Mouse (Mus musculus) intestine, embryonic 14.5 days (tissue): Measurements from ENCODE around the gene Gm20696. TPM values are rescaled to one million over a fixed set of nuclear protein-coding genes. Genes with fewer than 3 reads are reported as not detected.

Source experiments
- ATAC-seq: fragments of 200-750 bp; cut with Nextera tagmentation; replicated peaks from 2 replicates; pipeline ENCODE4 v1.8.0; 2017; ENCODE audit warnings: low read depth, moderate number of reproducible peaks, moderate TSS enrichment, moderate library complexity; ENCODE audit not compliant: low FRiP score, low TSS enrichment
- DNase-seq: peaks from one replicate; pipeline ENCODE4 v3.0.0-alpha.2; 2018; ENCODE audit warnings: low spot score
- H3K27ac ChIP-seq: fragments of 300-500 bp; sonication (generic); 2 replicates; pipeline ENCODE4 v1.5.1; 2014; ENCODE audit warnings: low read depth, mild to moderate bottlenecking, control low read depth
- H3K27me3 ChIP-seq: fragments of 300-500 bp; sonication (generic); replicated peaks from 2 replicates; pipeline ENCODE4 v1.6.1; 2014; ENCODE audit warnings: low read length, control low read depth; ENCODE audit not compliant: control insufficient read depth, insufficient read depth
- H3K36me3 ChIP-seq: fragments of 300-500 bp; sonication (generic); 2 replicates; pipeline ENCODE4 v1.6.1; 2014; ENCODE audit warnings: low read length, control low read depth; ENCODE audit not compliant: control insufficient read depth, insufficient read depth
- H3K4me1 ChIP-seq: fragments of 300-500 bp; sonication (generic); replicated peaks from 2 replicates; pipeline ENCODE4 v1.6.1; 2014; ENCODE audit warnings: low read length, control low read depth, mixed read lengths; ENCODE audit not compliant: control insufficient read depth, insufficient read depth
- H3K4me2 ChIP-seq: fragments of 300-500 bp; sonication (generic); 2 replicates; pipeline ENCODE4 v1.6.1; 2014; ENCODE audit warnings: low read length
- H3K4me3 ChIP-seq: fragments of 300-500 bp; sonication (generic); 2 replicates; pipeline ENCODE4 v1.5.1; 2014; ENCODE audit warnings: low read depth, low read length, control low read depth, mixed read lengths
- H3K9ac ChIP-seq: fragments of 300-500 bp; sonication (generic); 2 replicates; pipeline ENCODE4 v1.6.1; 2014; ENCODE audit warnings: mild to moderate bottlenecking, low read length
- H3K9me3 ChIP-seq: fragments of 300-500 bp; sonication (generic); 2 replicates; pipeline ENCODE4 v1.6.1; 2016; ENCODE audit warnings: low read length, control low read depth; ENCODE audit not compliant: control insufficient read depth
- WGBS: fragments of 180-500 bp; shearing (Covaris S2); extraction: QIAGEN DNeasy Blood & Tissue Kit; methylation state at CpG from one replicate; pipeline ENCODE4 v1.1.7; 2014; 5-methylcytosine and 5-hydroxymethylcytosine counted together
- polyA plus RNA-seq: library from polyadenylated mRNA; unstranded; fragments of >200 nt; fragmentation: Nextera tagmentation; extraction: Ambion mirVana; gene quantifications from 2 replicates; pipeline ENCODE4 v1.2.1, GENCODE M21; 2014

Gene Gm20696
- polyA plus RNA-seq, 1 experiment from 2014 or later, result 6.9 TPM

DNA sequence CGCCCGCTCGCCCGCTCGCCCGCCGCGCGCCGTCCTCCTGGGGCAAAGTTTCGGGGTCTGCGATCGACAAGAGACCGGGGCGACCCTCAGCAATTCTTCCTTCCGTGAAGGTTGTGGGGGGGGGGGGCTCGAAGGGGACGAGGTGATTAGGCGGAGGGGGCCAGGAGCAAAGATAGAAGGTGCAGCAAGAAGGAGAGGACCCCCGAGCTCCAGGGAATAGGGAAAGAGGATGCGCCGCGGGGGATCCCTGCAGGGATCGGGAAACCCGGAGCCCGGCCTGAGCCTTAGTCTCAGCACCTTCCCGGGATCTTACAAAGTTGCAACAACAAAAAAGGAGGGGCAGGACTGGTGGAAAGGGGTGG is 145.9 kb downstream of the Gm20696 start:
- Histone ChIP-seq H3K4me3 (peak overlapping the region; percentile 88), H3K27ac (peak overlapping the region; percentile 100), H3K9ac (peak overlapping the region; percentile 95), H3K9me3 (no peaks in the 10 kb centered on the region), H3K36me3 (no peaks in the 10 kb centered on the region), H3K27me3 (no peaks in the 10 kb centered on the region), H3K4me1 (peaks cover 23% of the 10 kb centered on the region), H3K4me2 (peak overlapping the region; percentile 71)
- ATAC-seq, result no peak; the same call in 1 of the 2 replicates
- under 1% methylated on average over 27 of the region's 27 CpGs for WGBS
- DNase-seq, result no peak

DNA sequence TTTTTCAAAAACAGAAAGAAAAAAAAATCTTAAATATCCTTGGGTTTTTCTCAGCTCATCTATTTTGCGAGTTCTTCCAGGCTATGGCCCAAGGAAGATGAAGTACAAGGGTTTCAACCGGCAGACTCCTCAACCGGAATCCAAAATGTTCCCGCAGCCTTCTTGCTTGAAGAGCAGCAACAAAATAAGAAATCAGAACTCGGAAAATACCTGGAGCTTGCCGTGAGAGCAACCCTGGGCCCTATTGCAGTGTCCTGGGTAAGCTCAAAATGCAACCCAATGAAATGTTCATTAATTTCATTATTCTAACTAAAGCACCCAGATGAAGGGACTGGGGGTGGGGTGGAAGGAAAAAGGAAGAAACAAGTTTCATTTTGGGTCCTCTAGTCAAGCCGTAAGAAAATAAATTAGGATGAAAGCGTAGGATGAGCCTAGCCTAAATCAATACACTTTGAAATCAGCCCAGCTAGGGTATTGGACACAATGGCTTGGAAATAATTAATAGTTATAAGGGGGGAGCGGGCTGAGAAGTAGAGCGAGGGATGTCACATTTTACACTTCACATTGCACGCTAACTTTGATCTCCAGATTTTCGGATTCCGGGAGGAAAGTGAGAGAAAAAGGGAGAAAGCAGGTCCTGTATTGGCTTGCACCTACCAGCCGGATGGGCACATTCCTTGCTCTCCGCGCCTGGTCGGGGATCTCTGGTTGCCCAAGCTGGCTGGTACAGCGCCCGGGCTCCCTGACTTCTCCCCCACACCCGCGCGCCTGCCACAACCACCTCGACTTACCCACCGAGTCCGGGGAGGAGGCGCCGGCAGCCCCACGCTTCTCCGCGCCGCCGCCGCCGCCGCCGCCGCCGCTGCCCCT is 146.6 kb downstream of the Gm20696 start:
- DNase-seq, result peak; percentile 73
- ATAC-seq, result no peak; the same call in 1 of the 2 replicates
- no peaks in the 10 kb centered on the region for H3K36me3 ChIP-seq
- H3K9ac ChIP-seq, result peak overlapping the region; percentile 95
- H3K4me3 ChIP-seq, result peak overlapping the region; percentile 88
- H3K4me1 ChIP-seq, result peaks cover 21% of the 10 kb centered on the region
- no peaks in the 10 kb centered on the region for H3K9me3 ChIP-seq
- H3K4me2 ChIP-seq, result peak overlapping the region; percentile 71
- 3% methylated on average over 33 of the region's 38 CpGs for WGBS
- no peaks in the 10 kb centered on the region for H3K27me3 ChIP-seq
- peak overlapping the region; percentile 100 for H3K27ac ChIP-seq

DNA sequence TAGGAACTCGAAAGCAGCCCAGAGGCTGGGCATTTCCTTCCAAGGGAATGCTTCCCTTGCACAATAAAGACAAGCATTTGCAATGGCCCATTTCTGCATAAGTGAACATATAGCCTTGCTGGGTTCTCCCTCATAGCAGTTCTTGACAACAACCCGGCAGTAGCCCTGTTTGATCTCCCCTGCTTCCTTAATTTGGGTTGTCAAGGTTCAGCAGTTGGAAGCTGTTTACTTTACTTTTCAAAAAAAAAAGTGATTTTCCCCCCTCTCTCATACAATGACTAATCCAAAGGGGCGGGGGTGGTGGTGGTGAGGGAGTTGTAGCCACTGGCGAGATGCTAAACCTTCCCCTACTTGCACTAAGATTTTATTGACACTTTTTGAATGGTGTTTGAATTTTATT is 147.5 kb downstream of the Gm20696 start:
- Histone ChIP-seq H3K9me3 (no peaks in the 10 kb centered on the region), H3K4me3 (peak overlapping the region; percentile 88), H3K4me1 (peaks cover 16% of the 10 kb centered on the region), H3K9ac (peak overlapping the region; percentile 95), H3K4me2 (peak overlapping the region; percentile 71), H3K36me3 (no peaks in the 10 kb centered on the region), H3K27me3 (no peaks in the 10 kb centered on the region), H3K27ac (peak overlapping the region; percentile 100; the same call in 1 of the 2 replicates)
- DNase-seq (peak; percentile 63), ATAC-seq (no peak)
- 24% methylated on average over 4 of the region's 4 CpGs for WGBS

DNA sequence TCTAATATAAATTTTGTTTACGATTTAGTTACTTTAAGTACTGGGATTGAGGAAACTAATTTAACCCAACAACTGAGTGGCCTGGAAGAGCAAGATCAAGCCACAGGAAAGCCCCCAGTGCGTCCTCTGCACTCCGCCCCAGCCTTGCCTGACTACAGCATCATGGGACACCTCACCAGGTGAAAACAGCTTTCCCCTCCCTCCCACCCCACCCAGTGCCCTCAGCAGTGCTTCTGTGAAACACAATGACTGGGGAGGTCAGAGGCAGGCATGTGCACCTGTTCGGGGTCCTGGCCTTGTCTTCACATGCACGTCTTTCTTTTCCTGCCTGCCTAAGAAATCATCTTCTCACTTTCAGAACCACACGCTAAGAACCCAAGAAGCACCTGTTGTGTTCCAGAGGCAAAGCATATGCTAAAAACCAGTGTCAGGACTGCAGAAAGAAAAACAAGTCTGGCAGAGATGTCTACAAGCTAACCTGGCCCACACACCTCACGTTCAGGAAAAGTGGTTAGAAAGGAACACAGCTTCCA is 150.9 kb downstream of the Gm20696 start:
- no peak overlapping the region for H3K9ac ChIP-seq
- no peaks in the 10 kb centered on the region for H3K36me3 ChIP-seq
- no peak for ATAC-seq
- no peak overlapping the region for H3K4me2 ChIP-seq
- DNase-seq, result no peak
- no peak overlapping the region for H3K27ac ChIP-seq
- H3K4me1 ChIP-seq, result peaks cover 37% of the 10 kb centered on the region
- no peak overlapping the region for H3K4me3 ChIP-seq
- 84% methylated on average over 7 of the region's 7 CpGs for WGBS
- H3K9me3 ChIP-seq, result no peaks in the 10 kb centered on the region
- no peaks in the 10 kb centered on the region for H3K27me3 ChIP-seq

DNA sequence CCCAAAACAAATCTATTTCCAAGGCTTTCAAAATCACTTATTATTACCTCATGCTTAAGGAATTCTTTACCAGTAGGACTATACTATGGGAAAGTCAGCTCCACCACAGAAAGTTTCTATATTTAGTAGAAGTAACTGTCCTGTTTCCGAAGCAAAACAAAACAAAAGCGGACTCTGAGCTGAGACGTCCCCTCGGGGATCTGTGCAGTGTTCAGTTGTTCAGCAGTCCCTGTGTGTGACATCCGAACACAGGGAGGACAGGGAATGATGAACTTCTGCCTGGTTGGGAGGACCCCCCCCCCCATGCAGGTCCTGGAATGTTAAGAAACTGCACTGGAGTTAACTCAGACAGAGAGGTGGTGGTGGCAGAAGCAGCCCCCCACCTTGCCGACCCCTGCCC is 154.7 kb downstream of the Gm20696 start:
- H3K4me2 ChIP-seq, result peak overlapping the region; percentile 42
- ATAC-seq (0 out of 2 replicates have a peak, but pooled peaks have one; percentile 55), DNase-seq (peak; percentile 63)
- peaks cover 33% of the 10 kb centered on the region for H3K4me1 ChIP-seq
- no peaks in the 10 kb centered on the region for H3K27me3 ChIP-seq
- 27% methylated on average over 6 of the region's 6 CpGs for WGBS
- H3K9me3 ChIP-seq, result no peaks in the 10 kb centered on the region
- peak overlapping the region; percentile 61 for H3K27ac ChIP-seq
- 0 out of 2 replicates have a peak, but pooled peaks cover 4% of the 10 kb centered on the region for H3K36me3 ChIP-seq
- H3K9ac ChIP-seq, result no peak overlapping the region
- H3K4me3 ChIP-seq, result 0 out of 2 replicates have a peak overlapping the region, but pooled peaks have one; percentile 3

DNA sequence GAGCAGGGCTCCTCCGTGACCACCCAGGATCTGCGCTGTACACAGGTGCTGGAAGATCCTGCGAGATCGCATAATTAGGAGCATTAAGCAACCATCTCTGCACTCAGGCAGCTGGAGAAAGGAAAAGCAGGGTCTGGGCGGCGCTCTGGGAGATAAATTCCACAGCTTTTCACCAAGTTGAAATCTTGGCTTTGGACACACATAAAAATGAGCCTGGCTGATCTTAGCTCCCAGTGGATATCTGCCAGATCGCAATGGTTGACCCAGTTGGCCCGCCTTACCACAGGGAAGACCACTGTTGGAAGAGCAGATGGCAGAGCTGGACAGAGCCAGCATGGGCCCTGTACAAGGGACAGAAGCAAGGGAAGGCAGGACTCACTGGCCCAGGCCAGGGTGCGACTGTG is 157.4 kb downstream of the Gm20696 start:
- 78% methylated on average over 9 of the region's 9 CpGs for WGBS
- no peaks in the 10 kb centered on the region for H3K27me3 ChIP-seq
- no peak overlapping the region for H3K9ac ChIP-seq
- no peaks in the 10 kb centered on the region for H3K9me3 ChIP-seq
- ATAC-seq (no peak), DNase-seq (no peak)
- no peak overlapping the region for H3K4me2 ChIP-seq
- H3K4me3 ChIP-seq, result no peak overlapping the region
- peaks cover 21% of the 10 kb centered on the region; the same call in 1 of the 2 replicates for H3K36me3 ChIP-seq
- H3K4me1 ChIP-seq, result peaks cover 28% of the 10 kb centered on the region
- H3K27ac ChIP-seq, result no peak overlapping the region; the same call in 1 of the 2 replicates

DNA sequence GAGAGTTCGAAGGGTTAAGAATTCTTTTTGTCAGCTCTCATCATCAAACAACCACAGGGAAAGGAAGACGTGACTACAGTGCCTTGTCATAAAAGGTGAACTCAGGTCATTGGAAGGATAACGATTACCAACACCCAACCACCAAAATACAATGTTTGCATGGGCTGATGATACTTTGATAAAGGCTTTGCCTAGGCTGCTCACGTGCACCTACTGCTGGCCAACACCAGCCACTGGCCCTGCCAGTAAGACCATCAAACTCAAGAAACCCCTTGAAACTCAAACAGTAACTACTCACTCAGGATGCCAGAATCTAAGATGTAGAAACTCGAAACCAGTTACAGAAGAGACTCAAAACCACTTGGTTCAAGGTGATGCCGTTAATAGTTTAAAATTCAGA is 159.8 kb downstream of the Gm20696 start:
- no peak overlapping the region for H3K27ac ChIP-seq
- no peak for DNase-seq
- H3K9ac ChIP-seq, result no peak overlapping the region
- 78% methylated on average over 6 of the region's 6 CpGs for WGBS
- H3K36me3 ChIP-seq, result peaks cover 28% of the 10 kb centered on the region; the same call in 1 of the 2 replicates
- no peak overlapping the region for H3K4me3 ChIP-seq
- peaks cover 12% of the 10 kb centered on the region for H3K4me1 ChIP-seq
- no peaks in the 10 kb centered on the region for H3K27me3 ChIP-seq
- no peak overlapping the region for H3K4me2 ChIP-seq
- H3K9me3 ChIP-seq, result no peaks in the 10 kb centered on the region
- ATAC-seq, result no peak

DNA sequence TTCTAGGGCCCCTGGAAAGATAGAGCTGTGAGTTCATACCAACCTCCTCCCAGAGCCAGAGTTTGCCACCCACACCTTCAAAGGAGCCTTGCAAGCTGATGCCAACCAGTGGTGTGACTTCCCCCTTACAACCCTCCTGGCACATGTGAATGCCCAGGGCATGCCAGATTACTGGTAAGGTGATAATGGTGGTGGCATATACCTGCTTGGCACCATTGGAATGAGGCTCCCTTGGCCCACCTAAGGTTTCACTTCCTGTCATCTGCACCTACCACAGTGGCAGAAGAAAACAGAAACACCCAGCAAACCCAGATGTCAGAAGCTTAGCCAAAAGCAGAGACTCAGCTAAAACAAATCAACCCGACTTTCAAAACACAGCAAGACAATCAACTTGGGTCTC is 162.9 kb downstream of the Gm20696 start:
- Histone ChIP-seq H3K4me2 (no peak overlapping the region), H3K4me1 (no peaks in the 10 kb centered on the region), H3K4me3 (no peak overlapping the region), H3K27me3 (no peaks in the 10 kb centered on the region), H3K27ac (no peak overlapping the region), H3K36me3 (peaks cover 24% of the 10 kb centered on the region; the same call in 1 of the 2 replicates), H3K9me3 (no peaks in the 10 kb centered on the region), H3K9ac (no peak overlapping the region)
- DNase-seq, result no peak
- ATAC-seq, result no peak
- WGBS, result 88% methylated on average over 1 of the region's 1 CpGs
